Mouse (Mus musculus) telencephalon, adult 2 months (tissue): ENCODE measurements around the gene Ppfia4.

ENCODE experiments used
- DNase-seq: peaks from one replicate; pipeline ENCODE4 v3.0.0-alpha.2; 2011; ENCODE audit warnings: low read depth, low spot score

The Ppfia4 gene

GRCm38 (mm10) chr1:134298636-134299411 is 33.9 kb downstream of the Ppfia4 start:
- no peak for DNase-seq

GRCm38 (mm10) chr1:134297265-134297664 is 35.5 kb downstream of the Ppfia4 start:
- no peak for DNase-seq

DNA sequence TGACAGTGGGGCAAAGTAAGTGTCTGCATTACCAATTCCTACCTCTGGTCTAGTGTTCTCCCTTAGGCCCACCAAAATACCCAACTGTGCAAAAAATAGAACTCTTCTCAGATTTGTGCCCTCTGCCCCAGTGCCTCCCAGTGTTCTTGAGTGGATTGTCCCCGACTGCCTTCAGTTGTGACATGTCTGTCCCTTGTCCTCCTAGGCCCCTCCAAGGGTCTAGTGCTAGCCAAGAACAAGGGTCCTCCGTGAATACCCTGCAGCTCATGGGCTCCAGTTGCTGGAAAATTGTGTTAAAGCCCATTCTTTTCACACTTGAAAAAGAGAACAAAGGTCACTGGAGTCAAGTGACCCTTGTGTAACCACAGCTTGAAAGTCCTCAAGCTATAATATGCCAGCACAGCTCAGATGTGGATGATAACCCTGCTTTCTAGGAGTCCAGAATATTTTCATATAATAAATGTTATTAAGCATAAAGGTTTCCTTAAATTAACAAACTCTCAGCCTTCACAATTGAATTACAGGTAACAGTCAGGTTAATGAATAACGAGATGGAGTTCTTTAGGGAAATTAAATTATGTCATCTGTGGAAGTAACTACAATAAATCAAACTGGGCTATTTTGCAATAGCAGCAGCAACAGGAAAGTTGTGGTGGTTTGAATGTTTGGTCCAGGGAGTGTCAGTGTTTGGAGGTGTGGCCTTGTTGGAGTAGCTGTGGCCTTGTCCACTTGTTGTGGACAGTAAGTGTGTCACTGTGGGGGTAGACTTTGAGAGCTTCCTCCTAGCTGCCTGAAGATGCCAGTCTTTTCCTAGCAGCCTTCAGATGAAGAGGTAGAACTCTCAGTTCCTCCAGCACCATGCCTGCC is 38.8 kb downstream of the Ppfia4 start:
- DNase-seq, result no peak

GRCm38 (mm10) chr1:134293276-134293675 is 39.5 kb downstream of the Ppfia4 start:
- no peak for DNase-seq

DNA sequence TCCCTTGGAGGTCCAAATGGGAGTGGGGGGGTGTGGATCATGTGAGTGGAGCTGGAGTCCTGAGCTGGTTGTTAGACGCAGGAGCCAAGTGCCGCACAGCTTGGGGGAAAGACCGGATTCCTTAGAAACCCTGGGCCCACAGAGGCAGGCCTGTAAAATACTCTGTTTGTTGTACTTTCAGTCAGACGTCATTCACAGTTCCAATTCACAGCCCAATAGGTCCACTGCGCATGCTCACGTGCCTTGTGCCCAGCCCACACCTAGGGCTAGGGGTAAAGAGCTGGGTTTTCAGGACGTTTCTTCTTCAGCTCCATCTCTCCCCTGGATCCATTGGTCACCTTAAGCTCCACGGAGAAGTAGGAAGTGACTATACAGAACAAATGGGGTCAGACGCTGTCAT is 40.1 kb downstream of the Ppfia4 start:
- DNase-seq, result no peak

GRCm38 (mm10) chr1:134292073-134292472 is 40.7 kb downstream of the Ppfia4 start:
- no peak for DNase-seq

GRCm38 (mm10) chr1:134291555-134291954 is 41.2 kb downstream of the Ppfia4 start:
- DNase-seq, result no peak

DNA sequence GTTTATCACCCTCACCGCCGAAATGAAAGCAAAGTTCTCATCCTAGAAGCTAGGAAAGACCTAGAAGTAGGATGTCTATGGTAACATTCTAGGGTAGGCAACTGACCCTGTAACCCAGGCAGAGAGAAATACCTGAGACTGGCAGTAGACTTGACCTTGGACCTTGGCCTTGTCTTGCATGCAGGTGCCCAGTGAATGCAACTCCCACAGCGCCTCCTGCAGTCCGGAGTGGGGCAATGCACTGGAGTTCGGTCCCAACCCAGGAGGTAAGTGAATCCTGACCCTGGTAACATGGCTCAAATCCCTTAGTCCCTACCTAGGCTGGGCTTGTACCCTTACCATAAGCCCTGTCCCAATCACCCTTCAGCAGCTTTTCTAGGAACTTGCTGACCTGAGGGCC is 41.8 kb downstream of the Ppfia4 start:
- DNase-seq, result no peak

GRCm38 (mm10) chr1:134290300-134290699 is 42.4 kb downstream of the Ppfia4 start:
- DNase-seq, result no peak

- DNase-seq, result no peak
Observed at GRCm38 (mm10) chr1:134289598-134290099, 43.1 kb downstream of the Ppfia4 start, which contains the start of gene Myog. Myog (plus strand) TSS chr1:134289989.

DNA sequence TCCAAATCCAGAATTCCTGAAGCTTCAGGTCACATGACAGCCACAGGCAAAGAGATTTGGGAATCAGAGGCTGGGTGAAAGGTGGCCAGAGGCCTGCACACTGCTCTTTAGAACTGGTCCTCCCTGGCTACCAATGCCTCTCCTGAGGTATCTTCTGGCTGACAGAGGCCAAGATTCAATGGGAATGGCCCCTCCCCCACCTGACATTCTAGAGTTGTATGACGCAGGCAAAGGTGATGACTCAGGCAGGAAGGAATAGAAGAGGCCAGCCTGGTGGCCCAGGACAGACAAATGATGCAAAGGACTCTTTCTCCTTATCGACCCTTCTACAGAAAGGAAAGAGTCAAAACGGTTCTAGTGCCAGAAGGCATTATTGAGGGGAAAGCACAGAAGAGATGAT is 44.5 kb downstream of the Ppfia4 start:
- no peak for DNase-seq

GRCm38 (mm10) chr1:134285458-134286120 is 47.1 kb downstream of the Ppfia4 start:
- DNase-seq, result no peak

GRCm38 (mm10) chr1:134283108-134283507 is 49.6 kb downstream of the Ppfia4 start:
- no peak for DNase-seq

- no peak for DNase-seq
Observed at GRCm38 (mm10) chr1:134282342-134282741, 50.4 kb downstream of the Ppfia4 start.

DNA sequence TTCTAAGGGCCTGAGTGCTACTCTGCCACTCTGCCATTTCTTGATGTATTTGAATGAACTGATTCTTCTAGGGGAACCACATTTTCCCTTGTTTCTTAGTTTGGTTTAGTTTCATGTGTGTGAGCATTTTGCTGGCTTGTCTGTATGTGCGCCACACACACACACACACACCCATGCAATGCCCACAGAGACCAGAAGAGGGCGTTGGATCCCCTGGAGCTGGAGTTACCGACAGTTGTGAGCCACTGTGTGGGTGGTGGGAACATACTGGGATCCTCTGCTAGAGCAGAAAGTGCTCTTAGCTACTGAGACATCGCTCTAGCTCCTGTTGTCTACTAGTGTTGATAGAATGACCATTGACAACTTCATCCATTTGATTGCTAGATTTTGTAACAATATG is 51.2 kb downstream of the Ppfia4 start:
- DNase-seq, result no peak

GRCm38 (mm10) chr1:134280174-134280573 is 52.6 kb downstream of the Ppfia4 start:
- no peak for DNase-seq

DNA sequence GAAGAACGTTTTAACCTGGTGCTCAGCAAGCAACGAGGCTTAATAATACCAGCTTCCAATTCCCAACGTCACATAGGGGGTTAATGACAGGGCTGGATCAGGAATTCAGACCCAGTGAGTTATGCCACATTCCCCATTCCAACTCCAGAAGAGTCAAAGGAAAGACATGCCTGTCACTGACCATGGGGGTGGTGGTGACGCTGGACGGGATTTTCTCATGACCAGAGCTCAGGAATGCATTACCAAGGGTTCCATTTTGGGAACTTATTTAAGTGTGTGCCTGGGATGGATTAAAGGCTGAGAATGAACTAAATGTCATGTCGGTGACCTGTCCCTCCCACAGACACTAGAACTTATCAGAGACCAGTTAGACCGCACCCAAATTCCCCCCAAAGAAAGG is 55.9 kb downstream of the Ppfia4 start:
- no peak for DNase-seq

DNA sequence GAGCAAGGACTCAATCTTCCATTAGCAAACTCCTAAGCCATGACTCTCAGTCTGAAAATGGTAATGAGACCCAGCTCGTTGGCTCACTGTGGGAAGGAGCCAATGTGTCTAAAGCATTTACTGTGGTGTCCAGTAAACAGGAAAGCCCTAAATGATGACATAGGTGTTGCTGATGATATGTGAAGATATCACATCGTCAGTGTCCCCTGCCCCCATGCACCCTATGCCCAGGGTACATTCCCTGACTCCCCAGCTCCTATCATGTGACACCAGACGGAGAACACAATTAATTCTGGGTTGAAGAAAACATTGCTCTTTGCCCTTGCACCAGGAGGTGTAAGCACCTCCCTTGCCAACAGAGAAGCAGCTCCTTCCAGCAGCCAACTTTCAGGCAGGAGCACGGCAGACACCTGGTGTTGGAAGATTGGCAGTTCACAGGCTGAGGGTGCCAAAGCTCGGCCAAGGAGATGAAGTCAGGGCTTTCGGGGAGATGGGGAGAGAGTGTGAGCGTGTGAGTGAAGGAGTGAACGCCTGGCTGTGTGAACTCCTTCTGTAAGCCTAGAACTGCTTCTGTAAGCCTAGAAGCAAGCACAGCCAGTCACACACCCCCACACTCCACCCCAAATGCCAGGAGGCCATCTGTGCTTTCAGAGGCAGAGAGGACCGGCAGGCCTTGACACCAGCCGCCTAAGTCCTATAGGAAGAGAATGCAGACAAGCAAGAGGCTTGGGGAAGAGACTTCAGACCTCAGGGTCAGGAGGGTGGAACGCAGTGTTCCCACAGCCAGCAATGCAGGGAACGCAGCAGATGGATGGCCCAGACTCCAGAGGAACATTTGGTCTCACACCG is 56.9 kb downstream of the Ppfia4 start:
- peak; percentile 48 for DNase-seq

DNA sequence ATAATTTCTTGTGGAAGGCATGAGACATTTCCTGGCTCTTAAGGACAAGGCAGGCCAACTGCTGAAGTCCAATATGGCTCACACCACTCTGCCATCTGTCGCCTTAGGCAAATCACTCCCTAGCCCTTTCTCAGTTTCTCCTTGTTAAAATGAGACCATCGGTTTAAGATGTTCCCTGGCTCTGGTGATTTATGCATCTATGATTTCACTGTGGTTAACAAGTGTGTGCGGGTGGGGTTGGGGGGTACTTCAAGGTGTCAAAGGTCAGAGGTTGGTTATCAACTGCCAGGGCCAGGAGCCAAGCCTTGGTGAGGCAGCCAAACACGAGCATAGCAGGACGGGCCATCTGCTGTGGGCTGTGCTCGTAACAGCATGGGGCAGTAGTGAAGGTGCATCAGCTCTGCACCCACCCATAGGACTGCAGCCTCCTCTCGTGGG is 58.2 kb downstream of the Ppfia4 start:
- no peak for DNase-seq

DNA sequence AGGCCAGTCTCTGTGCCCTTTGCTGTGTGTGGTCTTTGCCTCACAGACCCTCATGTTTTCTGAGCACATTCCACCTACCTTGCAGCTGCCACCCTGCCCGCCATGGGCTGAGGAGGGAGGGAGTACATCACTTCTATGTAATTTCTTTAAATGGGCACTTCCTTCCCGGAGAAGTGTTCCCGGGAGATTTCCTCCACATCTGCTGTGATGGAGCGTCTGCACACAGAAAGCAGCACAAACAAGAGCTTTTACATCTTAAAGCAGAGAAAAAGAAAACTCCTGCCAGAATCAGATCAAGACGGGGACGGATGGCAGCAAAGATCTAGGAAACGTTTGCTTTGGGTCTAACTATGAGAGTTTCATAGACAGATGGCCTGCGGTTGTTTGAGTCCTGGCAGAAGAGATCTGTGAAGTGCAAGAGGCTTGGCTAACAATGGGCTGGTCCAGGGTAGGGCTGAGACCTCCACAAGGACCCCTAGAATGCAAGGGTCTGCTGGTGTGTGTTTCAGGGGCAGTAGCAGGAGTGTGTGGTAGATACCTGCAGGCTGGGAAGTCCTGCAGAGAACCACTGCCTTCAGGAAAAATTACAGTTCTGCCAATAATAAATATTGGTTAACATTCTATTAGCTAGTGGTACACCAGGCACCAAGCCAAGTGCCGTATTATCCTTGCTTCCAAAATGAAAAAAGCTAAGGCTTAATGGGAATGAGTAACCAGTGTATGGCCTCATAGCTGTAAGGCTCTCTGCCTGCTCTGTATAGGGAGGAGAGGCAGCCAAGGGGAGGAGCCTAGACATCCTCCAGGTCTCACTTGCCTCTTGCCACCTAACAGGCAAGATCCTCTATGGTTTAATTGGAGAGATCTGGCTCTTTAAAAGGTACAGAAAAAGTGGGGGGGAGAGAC is 59.0 kb downstream of the Ppfia4 start:
- peak; percentile 77 for DNase-seq
